9 mouse cellular contexts compared by ENCODE assay signal in genomic region chr9:4311162-4311561, GRCm38 (mm10). TPM values are rescaled to one million over a fixed set of nuclear protein-coding genes. Genes with fewer than 3 reads are reported as not detected.
A peak's percentile ranks its signal among the peaks of the same experiment; 100 is the strongest.
DNase-seq lines count a peak whose midpoint lies in the region; ATAC-seq and TF ChIP-seq lines count a peak whose summit lies in the region.
"Had no signal": no experiment of that assay in that cellular context is flagged by ENCODE, and none has a peak within 500 bp of the region (broad histone marks: within the 10 kb centered on the region; RNA-seq: fewer than 3 reads in every experiment).

No protein-coding gene starts in this region.

- H3K9me3 ChIP-seq in forebrain, postnatal 0 days (ENCODE audit: low read length): no peaks in the 10 kb centered on the region
- H3K9me3 ChIP-seq in forebrain, embryonic 11.5 days (ENCODE audit: control insufficient read depth, low read length): no peaks in the 10 kb centered on the region
- H3K9me3 ChIP-seq in hindbrain, embryonic 16.5 days (ENCODE audit: control insufficient read depth, low read length): no peaks in the 10 kb centered on the region

- ATAC-seq in forebrain, postnatal 0 days: no peak
- no peak for ATAC-seq in forebrain, embryonic 11.5 days (replicated peaks; ENCODE audit: low FRiP score)
- no peak for ATAC-seq in hindbrain, embryonic 16.5 days

- no peaks in the 10 kb centered on the region for H3K27me3 ChIP-seq in forebrain, postnatal 0 days (ENCODE audit: insufficient read depth, low read length)
- no peaks in the 10 kb centered on the region for H3K27me3 ChIP-seq in forebrain, embryonic 11.5 days (ENCODE audit: control insufficient read depth, insufficient read depth, low read length)
- no peaks in the 10 kb centered on the region for H3K27me3 ChIP-seq in hindbrain, embryonic 16.5 days (replicated peaks; ENCODE audit: control insufficient read depth, insufficient read depth, low read length)
- H3K27me3 ChIP-seq in splenic B cell, adult 2 months (ENCODE audit: control insufficient read depth, insufficient read depth, low read length, poor library complexity, severe bottlenecking): no peaks in the 10 kb centered on the region

- WGBS in forebrain, postnatal 0 days: 86% methylated on average over 3 of the region's 3 CpGs
- 87% methylated on average over 3 of the region's 3 CpGs for WGBS in forebrain, embryonic 11.5 days
- 95% methylated on average over 3 of the region's 3 CpGs for WGBS in hindbrain, embryonic 16.5 days

- no peak overlapping the region for H3K4me2 ChIP-seq in forebrain, postnatal 0 days (ENCODE audit: low read depth)
- H3K4me2 ChIP-seq in forebrain, embryonic 11.5 days (ENCODE audit: low read depth, low read length, severe bottlenecking): no peak overlapping the region
- peak overlapping the region; percentile 78 for H3K4me2 ChIP-seq in hindbrain, embryonic 16.5 days (ENCODE audit: low read length)

- peaks cover 14% of the 10 kb centered on the region for H3K4me1 ChIP-seq in forebrain, postnatal 0 days (ENCODE audit: insufficient read depth)
- H3K4me1 ChIP-seq in forebrain, embryonic 11.5 days (replicated peaks; ENCODE audit: control insufficient read depth, insufficient read depth, low read length): no peaks in the 10 kb centered on the region; the same call in 1 of the 2 replicates
- peaks cover 15% of the 10 kb centered on the region for H3K4me1 ChIP-seq in hindbrain, embryonic 16.5 days (ENCODE audit: control insufficient read depth, insufficient read depth, low read depth, low read length)

- no peak overlapping the region for H3K27ac ChIP-seq in forebrain, postnatal 0 days (ENCODE audit: low read depth, low read length)
- no peak overlapping the region for H3K27ac ChIP-seq in forebrain, embryonic 11.5 days (ENCODE audit: low read depth, low read length)
- H3K27ac ChIP-seq in hindbrain, embryonic 16.5 days (ENCODE audit: low read depth, low read length): no peak overlapping the region

- no peak overlapping the region for H3K9ac ChIP-seq in forebrain, postnatal 0 days
- no peak overlapping the region for H3K9ac ChIP-seq in forebrain, embryonic 11.5 days (ENCODE audit: low read length)
- H3K9ac ChIP-seq in hindbrain, embryonic 16.5 days (ENCODE audit: low read depth, low read length): no peak overlapping the region

- TF ChIP-seq CTCF in forebrain, postnatal 0 days (IDR thresholded peaks at IDR 0.05; ENCODE audit: low read depth): 0 out of 2 replicates have a peak, but pooled peaks have one; percentile 16

- H3K4me3 ChIP-seq in forebrain, postnatal 0 days (ENCODE audit: low read depth, low read length): no peak overlapping the region
- no peak overlapping the region for H3K4me3 ChIP-seq in forebrain, embryonic 11.5 days (ENCODE audit: low read depth, low read length)
- no peak overlapping the region for H3K4me3 ChIP-seq in hindbrain, embryonic 16.5 days (ENCODE audit: low read length)

- no peaks in the 10 kb centered on the region for H3K36me3 ChIP-seq in forebrain, postnatal 0 days (ENCODE audit: insufficient read depth)
- no peaks in the 10 kb centered on the region for H3K36me3 ChIP-seq in forebrain, embryonic 11.5 days (ENCODE audit: control insufficient read depth, insufficient read depth, low read length)
- no peaks in the 10 kb centered on the region for H3K36me3 ChIP-seq in hindbrain, embryonic 16.5 days (ENCODE audit: control insufficient read depth, insufficient read depth, low read length)
- H3K36me3 ChIP-seq in splenic B cell, adult 2 months (ENCODE audit: control insufficient read depth, insufficient read depth, low read length, poor library complexity, severe bottlenecking): no peaks in the 10 kb centered on the region

- no peak for DNase-seq in forebrain, postnatal 0 days
- no peak for DNase-seq in forebrain, embryonic 11.5 days (ENCODE audit: low spot score)
- peak; percentile 13 for DNase-seq in thymus, postnatal 0 days (ENCODE audit: low spot score)
- no peak for DNase-seq in thymus, postnatal 25 days
- peak; percentile 22 for DNase-seq in splenic B cell, adult 2 months (ENCODE audit: low read depth, low spot score)
- DNase-seq in natural killer cell, adult 2 months (ENCODE audit: low spot score in 2 of 2): no peak
- no peak for DNase-seq in ovary, postnatal 36 days (ENCODE audit: low spot score)
- DNase-seq: adrenal gland, postnatal 36 days had no signal

RNA-seq across cellular contexts. Expression of gene Kbtbd3, which starts 1.5 kb away (rescaled TPM):
- 10.3 and 11.3 TPM in 2 replicates for total RNA-seq in forebrain, postnatal 0 days (2014; rRNA removed)
- polyA plus RNA-seq in forebrain, postnatal 0 days (2015; fragmentation: Nextera tagmentation; extraction: Ambion mirVana): 7.0 and 8.4 TPM in 2 replicates
- polyA plus RNA-seq in forebrain, embryonic 11.5 days (2014; fragmentation: Nextera tagmentation; extraction: Ambion mirVana): 7.7 and 8.3 TPM in 2 replicates
- 7.7 and 8.5 TPM in 2 replicates for polyA plus RNA-seq in thymus, postnatal 0 days (2015; fragmentation: Nextera tagmentation; extraction: Ambion mirVana)
- polyA plus RNA-seq in hindbrain, embryonic 16.5 days (2015; fragmentation: Nextera tagmentation; extraction: Ambion mirVana): 12.2 and 12.9 TPM in 2 replicates

RNA-seq across cellular contexts. Expression of gene Aasdhppt, which starts 1.9 kb away (rescaled TPM):
- total RNA-seq in forebrain, postnatal 0 days (2014; rRNA removed): 33.4 and 34.2 TPM in 2 replicates
- 29.3 and 32.7 TPM in 2 replicates for polyA plus RNA-seq in forebrain, postnatal 0 days (2015; fragmentation: Nextera tagmentation; extraction: Ambion mirVana)
- polyA plus RNA-seq in forebrain, embryonic 11.5 days (2014; fragmentation: Nextera tagmentation; extraction: Ambion mirVana): 29.8 and 35.7 TPM in 2 replicates
- 40.2 and 42.2 TPM in 2 replicates for polyA plus RNA-seq in thymus, postnatal 0 days (2015; fragmentation: Nextera tagmentation; extraction: Ambion mirVana)
- polyA plus RNA-seq in hindbrain, embryonic 16.5 days (2015; fragmentation: Nextera tagmentation; extraction: Ambion mirVana): 33.5 and 33.6 TPM in 2 replicates

Comparison
In these comparisons a context has a peak if more than half of its experiments do, and no peak if none do; other contexts are left out.
1. DNase-seq: peak in thymus, postnatal 0 days (single experiment) and splenic B cell, adult 2 months (single experiment); none in forebrain, postnatal 0 days (single experiment), forebrain, embryonic 11.5 days (single experiment), thymus, postnatal 25 days (single experiment), natural killer cell, adult 2 months (0 of 2) and ovary, postnatal 36 days (single experiment).